Mouse (Mus musculus): Measurements from ENCODE around the gene Amotl2. TPM values are rescaled to one million over a fixed set of nuclear protein-coding genes. Genes with fewer than 3 reads are reported as not detected.

Amotl2 gene
- polyA plus RNA-seq, 1 experiment from 2014 or later, result 53.7 TPM

GRCm38 (mm10) chr9:102719085-102719484 lies 2.6 kb downstream of the Amotl2 start:
- Histone ChIP-seq H3K9me3 (replicated peaks) (no peaks in the 10 kb centered on the region), H3K4me1 (peaks cover 81% of the 10 kb centered on the region), H3K27ac (replicated peaks) (peak overlapping the region; percentile 98), H3K36me3 (peaks cover 28% of the 10 kb centered on the region), H3K4me2 (replicated peaks) (peak overlapping the region; percentile 88), H3K27me3 (no peaks in the 10 kb centered on the region), H3K4me3 (replicated peaks) (peak overlapping the region; percentile 79), H3K9ac (peak overlapping the region; percentile 91)
- no peak for ATAC-seq (ENCODE audit: insufficient number of reproducible peaks, low FRiP score, low TSS enrichment, low read depth)
- 3% methylated on average over 4 of the region's 4 CpGs for WGBS

- no peak for ATAC-seq (ENCODE audit: insufficient number of reproducible peaks, low FRiP score, low TSS enrichment, low read depth)
- H3K4me1 ChIP-seq, result peaks cover 81% of the 10 kb centered on the region
- H3K27me3 ChIP-seq, result no peaks in the 10 kb centered on the region
- 49% methylated on average over 17 of the region's 17 CpGs for WGBS
- H3K4me2 ChIP-seq (replicated peaks), result peak overlapping the region; percentile 88
- H3K36me3 ChIP-seq, result peaks cover 37% of the 10 kb centered on the region
- no peaks in the 10 kb centered on the region for H3K9me3 ChIP-seq (replicated peaks)
- peak overlapping the region; percentile 40 for H3K27ac ChIP-seq (replicated peaks)
- peak overlapping the region; percentile 79 for H3K4me3 ChIP-seq (replicated peaks)
- H3K9ac ChIP-seq, result 0 out of 2 replicates have a peak overlapping the region, but pooled peaks have one; percentile 91
These were observed 3.6 kb downstream of the Amotl2 start for GRCm38 (mm10) chr9:102719936-102720566.

GRCm38 (mm10) chr9:102720567-102721167 lies 4.2 kb downstream of the Amotl2 start:
- Histone ChIP-seq H3K9me3 (replicated peaks) (no peaks in the 10 kb centered on the region), H3K27ac (replicated peaks) (peak overlapping the region; percentile 40), H3K9ac (peak overlapping the region; percentile 91; the same call in 1 of the 2 replicates), H3K27me3 (no peaks in the 10 kb centered on the region), H3K4me1 (peaks cover 81% of the 10 kb centered on the region), H3K4me2 (replicated peaks) (peak overlapping the region; percentile 88), H3K36me3 (peaks cover 44% of the 10 kb centered on the region), H3K4me3 (replicated peaks) (peak overlapping the region; percentile 79)
- 41% methylated on average over 18 of the region's 18 CpGs for WGBS
- ATAC-seq (ENCODE audit: insufficient number of reproducible peaks, low FRiP score, low TSS enrichment, low read depth), result no peak

GRCm38 (mm10) chr9:102721406-102721978 lies 5.0 kb downstream of the Amotl2 start:
- Histone ChIP-seq H3K36me3 (peaks cover 44% of the 10 kb centered on the region), H3K27ac (replicated peaks) (peak overlapping the region; percentile 40; the same call in 1 of the 2 replicates), H3K27me3 (no peaks in the 10 kb centered on the region), H3K4me2 (replicated peaks) (peak overlapping the region; percentile 88), H3K9me3 (replicated peaks) (no peaks in the 10 kb centered on the region), H3K9ac (peak overlapping the region; percentile 91; the same call in 1 of the 2 replicates), H3K4me3 (replicated peaks) (peak overlapping the region; percentile 79), H3K4me1 (peaks cover 82% of the 10 kb centered on the region)
- 32% methylated on average over 3 of the region's 3 CpGs for WGBS
- no peak for ATAC-seq (ENCODE audit: insufficient number of reproducible peaks, low FRiP score, low TSS enrichment, low read depth)

- ATAC-seq (ENCODE audit: insufficient number of reproducible peaks, low FRiP score, low TSS enrichment, low read depth), result no peak
- Histone ChIP-seq H3K9me3 (replicated peaks) (no peaks in the 10 kb centered on the region), H3K27me3 (no peaks in the 10 kb centered on the region), H3K36me3 (peaks cover 47% of the 10 kb centered on the region), H3K4me2 (replicated peaks) (peak overlapping the region; percentile 88), H3K27ac (replicated peaks) (peak overlapping the region; percentile 77), H3K4me3 (replicated peaks) (peak overlapping the region; percentile 79), H3K9ac (no peak overlapping the region), H3K4me1 (peaks cover 83% of the 10 kb centered on the region)
- WGBS, result 46% methylated on average over 9 of the region's 9 CpGs
These were observed 5.6 kb downstream of the Amotl2 start for GRCm38 (mm10) chr9:102722071-102722561.

GRCm38 (mm10) chr9:102722750-102723149 lies 6.3 kb downstream of the Amotl2 start:
- Histone ChIP-seq H3K9me3 (replicated peaks) (no peaks in the 10 kb centered on the region), H3K27me3 (no peaks in the 10 kb centered on the region), H3K9ac (no peak overlapping the region; the same call in 1 of the 2 replicates), H3K4me2 (replicated peaks) (0 out of 2 replicates have a peak overlapping the region, but pooled peaks have one; percentile 88), H3K27ac (replicated peaks) (peak overlapping the region; percentile 77), H3K4me1 (peaks cover 87% of the 10 kb centered on the region), H3K4me3 (replicated peaks) (0 out of 2 replicates have a peak overlapping the region, but pooled peaks have one; percentile 79), H3K36me3 (peaks cover 53% of the 10 kb centered on the region)
- ATAC-seq (ENCODE audit: insufficient number of reproducible peaks, low FRiP score, low TSS enrichment, low read depth), result no peak
- 73% methylated on average over 4 of the region's 4 CpGs for WGBS

GRCm38 (mm10) chr9:102723241-102723709 lies 6.8 kb downstream of the Amotl2 start:
- Histone ChIP-seq H3K4me1 (peaks cover 87% of the 10 kb centered on the region), H3K27ac (replicated peaks) (peak overlapping the region; percentile 77), H3K36me3 (peaks cover 58% of the 10 kb centered on the region), H3K4me3 (replicated peaks) (no peak overlapping the region), H3K27me3 (no peaks in the 10 kb centered on the region), H3K4me2 (replicated peaks) (no peak overlapping the region; the same call in 1 of the 2 replicates), H3K9ac (no peak overlapping the region), H3K9me3 (replicated peaks) (no peaks in the 10 kb centered on the region)
- ATAC-seq (ENCODE audit: insufficient number of reproducible peaks, low FRiP score, low TSS enrichment, low read depth), result no peak
- WGBS, result 70% methylated on average over 12 of the region's 12 CpGs

- no peak overlapping the region for H3K9ac ChIP-seq
- H3K4me1 ChIP-seq, result peaks cover 87% of the 10 kb centered on the region
- H3K4me3 ChIP-seq (replicated peaks), result no peak overlapping the region
- peak overlapping the region; percentile 77 for H3K27ac ChIP-seq (replicated peaks)
- H3K9me3 ChIP-seq (replicated peaks), result no peaks in the 10 kb centered on the region
- ATAC-seq (ENCODE audit: insufficient number of reproducible peaks, low FRiP score, low TSS enrichment, low read depth), result peak; percentile 15; the same call in 1 of the 2 replicates
- H3K27me3 ChIP-seq, result no peaks in the 10 kb centered on the region
- H3K4me2 ChIP-seq (replicated peaks), result peak overlapping the region; percentile 13; the same call in 1 of the 2 replicates
- 18% methylated on average over 4 of the region's 4 CpGs for WGBS
- H3K36me3 ChIP-seq, result peaks cover 66% of the 10 kb centered on the region
These were observed 7.6 kb downstream of the Amotl2 start for GRCm38 (mm10) chr9:102723990-102724461.

- WGBS, result 60% methylated on average over 7 of the region's 7 CpGs
- Histone ChIP-seq H3K27ac (replicated peaks) (peak overlapping the region; percentile 77), H3K36me3 (peaks cover 75% of the 10 kb centered on the region), H3K4me1 (peaks cover 86% of the 10 kb centered on the region), H3K4me3 (replicated peaks) (no peak overlapping the region), H3K27me3 (no peaks in the 10 kb centered on the region), H3K9me3 (replicated peaks) (no peaks in the 10 kb centered on the region), H3K4me2 (replicated peaks) (0 out of 2 replicates have a peak overlapping the region, but pooled peaks have one; percentile 6), H3K9ac (no peak overlapping the region)
- ATAC-seq (ENCODE audit: insufficient number of reproducible peaks, low FRiP score, low TSS enrichment, low read depth), result no peak
These were observed 8.5 kb downstream of the Amotl2 start for GRCm38 (mm10) chr9:102724942-102725341.

GRCm38 (mm10) chr9:102725958-102726654 lies 9.6 kb downstream of the Amotl2 start:
- H3K9ac ChIP-seq, result no peak overlapping the region
- no peak overlapping the region for H3K4me3 ChIP-seq (replicated peaks)
- H3K36me3 ChIP-seq, result peaks cover 78% of the 10 kb centered on the region
- H3K27ac ChIP-seq (replicated peaks), result peak overlapping the region; percentile 77
- no peaks in the 10 kb centered on the region for H3K9me3 ChIP-seq (replicated peaks)
- peak overlapping the region; percentile 27; the same call in 1 of the 2 replicates for H3K4me2 ChIP-seq (replicated peaks)
- peaks cover 80% of the 10 kb centered on the region for H3K4me1 ChIP-seq
- WGBS, result 2% methylated on average over 22 of the region's 22 CpGs
- peak; percentile 73 for ATAC-seq (ENCODE audit: insufficient number of reproducible peaks, low FRiP score, low TSS enrichment, low read depth)
- H3K27me3 ChIP-seq, result no peaks in the 10 kb centered on the region
